Mouse (Mus musculus): ENCODE results near the gene Gm20695. TPM values are rescaled to one million over a fixed set of nuclear protein-coding genes. Genes with fewer than 3 reads are reported as not detected.

Gm20695 gene
- polyA plus RNA-seq, 1 experiment from 2014 or later = 1.7 TPM

GRCm38 (mm10) chr16:3909118-3909517 is 24.7 kb downstream of the Gm20695 start:
- peaks cover 37% of the 10 kb centered on the region for H3K36me3 ChIP-seq (ENCODE audit: control insufficient read depth, insufficient read depth, low read length)
- peak overlapping the region; percentile 59 for H3K4me3 ChIP-seq (ENCODE audit: low read depth, low read length)
- H3K9ac ChIP-seq (ENCODE audit: low read length) = peak overlapping the region; percentile 65
- no peaks in the 10 kb centered on the region for H3K9me3 ChIP-seq (ENCODE audit: control insufficient read depth, low read length)
- H3K4me2 ChIP-seq (ENCODE audit: low read length) = peak overlapping the region; percentile 62
- 6% methylated on average over 20 of the region's 20 CpGs for WGBS
- ATAC-seq (replicated peaks; ENCODE audit: low FRiP score, low TSS enrichment, low read depth) = no peak; the same call in 1 of the 2 replicates
- no peaks in the 10 kb centered on the region for H3K27me3 ChIP-seq (replicated peaks; ENCODE audit: control insufficient read depth, insufficient read depth, low read length)
- no peak overlapping the region for H3K27ac ChIP-seq (ENCODE audit: low read depth)
- H3K4me1 ChIP-seq (replicated peaks; ENCODE audit: control insufficient read depth, insufficient read depth, low read length) = 0 out of 2 replicates have a peak, but pooled peaks cover 5% of the 10 kb centered on the region
- no peak for DNase-seq (ENCODE audit: low spot score)

- H3K9me3 ChIP-seq (ENCODE audit: control insufficient read depth, low read length) = no peaks in the 10 kb centered on the region
- 95% methylated on average over 2 of the region's 2 CpGs for WGBS
- H3K4me1 ChIP-seq (replicated peaks; ENCODE audit: control insufficient read depth, insufficient read depth, low read length) = no peaks in the 10 kb centered on the region
- H3K27me3 ChIP-seq (replicated peaks; ENCODE audit: control insufficient read depth, insufficient read depth, low read length) = no peaks in the 10 kb centered on the region
- peaks cover 63% of the 10 kb centered on the region for H3K36me3 ChIP-seq (ENCODE audit: control insufficient read depth, insufficient read depth, low read length)
- DNase-seq (ENCODE audit: low spot score) = no peak
- no peak overlapping the region for H3K4me3 ChIP-seq (ENCODE audit: low read depth, low read length)
- no peak overlapping the region for H3K4me2 ChIP-seq (ENCODE audit: low read length)
- no peak for ATAC-seq (replicated peaks; ENCODE audit: low FRiP score, low TSS enrichment, low read depth)
- no peak overlapping the region for H3K27ac ChIP-seq (ENCODE audit: low read depth)
- H3K9ac ChIP-seq (ENCODE audit: low read length) = no peak overlapping the region
These were observed 36.3 kb downstream of the Gm20695 start for GRCm38 (mm10) chr16:3920756-3921155.

- Histone ChIP-seq H3K27me3 (replicated peaks; ENCODE audit: control insufficient read depth, insufficient read depth, low read length) (no peaks in the 10 kb centered on the region), H3K36me3 (ENCODE audit: control insufficient read depth, insufficient read depth, low read length) (peaks cover 66% of the 10 kb centered on the region), H3K4me2 (ENCODE audit: low read length) (no peak overlapping the region), H3K27ac (ENCODE audit: low read depth) (no peak overlapping the region), H3K9ac (ENCODE audit: low read length) (no peak overlapping the region), H3K9me3 (ENCODE audit: control insufficient read depth, low read length) (no peaks in the 10 kb centered on the region), H3K4me1 (replicated peaks; ENCODE audit: control insufficient read depth, insufficient read depth, low read length) (no peaks in the 10 kb centered on the region), H3K4me3 (ENCODE audit: low read depth, low read length) (no peak overlapping the region)
- DNase-seq (ENCODE audit: low spot score) = no peak
- ATAC-seq (replicated peaks; ENCODE audit: low FRiP score, low TSS enrichment, low read depth) = no peak
- 92% methylated on average over 3 of the region's 3 CpGs for WGBS
These were observed 39.1 kb downstream of the Gm20695 start for GRCm38 (mm10) chr16:3923515-3923914.

- Histone ChIP-seq H3K4me3 (ENCODE audit: low read depth, low read length) (no peak overlapping the region), H3K9me3 (ENCODE audit: control insufficient read depth, low read length) (no peaks in the 10 kb centered on the region), H3K36me3 (ENCODE audit: control insufficient read depth, insufficient read depth, low read length) (peaks cover 67% of the 10 kb centered on the region), H3K9ac (ENCODE audit: low read length) (no peak overlapping the region), H3K27me3 (replicated peaks; ENCODE audit: control insufficient read depth, insufficient read depth, low read length) (no peaks in the 10 kb centered on the region), H3K4me1 (replicated peaks; ENCODE audit: control insufficient read depth, insufficient read depth, low read length) (no peaks in the 10 kb centered on the region), H3K27ac (ENCODE audit: low read depth) (no peak overlapping the region), H3K4me2 (ENCODE audit: low read length) (no peak overlapping the region)
- no peak for DNase-seq (ENCODE audit: low spot score)
- 92% methylated on average over 4 of the region's 4 CpGs for WGBS
- ATAC-seq (replicated peaks; ENCODE audit: low FRiP score, low TSS enrichment, low read depth) = no peak
These were observed 39.5 kb downstream of the Gm20695 start for GRCm38 (mm10) chr16:3923966-3924365.

GRCm38 (mm10) chr16:3928582-3928981 is 44.1 kb downstream of the Gm20695 start:
- Histone ChIP-seq H3K9ac (ENCODE audit: low read length) (no peak overlapping the region), H3K27me3 (replicated peaks; ENCODE audit: control insufficient read depth, insufficient read depth, low read length) (no peaks in the 10 kb centered on the region), H3K4me1 (replicated peaks; ENCODE audit: control insufficient read depth, insufficient read depth, low read length) (no peaks in the 10 kb centered on the region), H3K9me3 (ENCODE audit: control insufficient read depth, low read length) (no peaks in the 10 kb centered on the region), H3K36me3 (ENCODE audit: control insufficient read depth, insufficient read depth, low read length) (peaks cover 58% of the 10 kb centered on the region), H3K4me3 (ENCODE audit: low read depth, low read length) (no peak overlapping the region), H3K27ac (ENCODE audit: low read depth) (no peak overlapping the region), H3K4me2 (ENCODE audit: low read length) (no peak overlapping the region)
- 26% methylated on average over 1 of the region's 1 CpGs for WGBS
- no peak for ATAC-seq (replicated peaks; ENCODE audit: low FRiP score, low TSS enrichment, low read depth)
- no peak for DNase-seq (ENCODE audit: low spot score)

- DNase-seq (ENCODE audit: low spot score) (no peak), ATAC-seq (replicated peaks; ENCODE audit: low FRiP score, low TSS enrichment, low read depth) (no peak)
- Histone ChIP-seq H3K27ac (ENCODE audit: low read depth) (no peak overlapping the region), H3K4me1 (replicated peaks; ENCODE audit: control insufficient read depth, insufficient read depth, low read length) (no peaks in the 10 kb centered on the region), H3K36me3 (ENCODE audit: control insufficient read depth, insufficient read depth, low read length) (peaks cover 58% of the 10 kb centered on the region), H3K27me3 (replicated peaks; ENCODE audit: control insufficient read depth, insufficient read depth, low read length) (no peaks in the 10 kb centered on the region), H3K9ac (ENCODE audit: low read length) (no peak overlapping the region), H3K4me3 (ENCODE audit: low read depth, low read length) (no peak overlapping the region), H3K4me2 (ENCODE audit: low read length) (no peak overlapping the region), H3K9me3 (ENCODE audit: control insufficient read depth, low read length) (no peaks in the 10 kb centered on the region)
- WGBS = 82% methylated on average over 7 of the region's 7 CpGs
These were observed 44.7 kb downstream of the Gm20695 start for GRCm38 (mm10) chr16:3929151-3929550.

- 91% methylated on average over 6 of the region's 6 CpGs for WGBS
- no peaks in the 10 kb centered on the region for H3K4me1 ChIP-seq (replicated peaks; ENCODE audit: control insufficient read depth, insufficient read depth, low read length)
- DNase-seq (ENCODE audit: low spot score) (no peak), ATAC-seq (replicated peaks; ENCODE audit: low FRiP score, low TSS enrichment, low read depth) (no peak)
- H3K4me2 ChIP-seq (ENCODE audit: low read length) = no peak overlapping the region
- H3K27me3 ChIP-seq (replicated peaks; ENCODE audit: control insufficient read depth, insufficient read depth, low read length) = no peaks in the 10 kb centered on the region
- no peak overlapping the region for H3K27ac ChIP-seq (ENCODE audit: low read depth)
- H3K9ac ChIP-seq (ENCODE audit: low read length) = no peak overlapping the region
- no peaks in the 10 kb centered on the region for H3K9me3 ChIP-seq (ENCODE audit: control insufficient read depth, low read length)
- no peak overlapping the region for H3K4me3 ChIP-seq (ENCODE audit: low read depth, low read length)
- H3K36me3 ChIP-seq (ENCODE audit: control insufficient read depth, insufficient read depth, low read length) = peaks cover 63% of the 10 kb centered on the region
These were observed 49.1 kb downstream of the Gm20695 start for GRCm38 (mm10) chr16:3933536-3933935.

- Histone ChIP-seq H3K4me1 (replicated peaks; ENCODE audit: control insufficient read depth, insufficient read depth, low read length) (no peaks in the 10 kb centered on the region), H3K27ac (ENCODE audit: low read depth) (no peak overlapping the region), H3K4me3 (ENCODE audit: low read depth, low read length) (no peak overlapping the region), H3K9me3 (ENCODE audit: control insufficient read depth, low read length) (no peaks in the 10 kb centered on the region), H3K36me3 (ENCODE audit: control insufficient read depth, insufficient read depth, low read length) (peaks cover 66% of the 10 kb centered on the region), H3K4me2 (ENCODE audit: low read length) (no peak overlapping the region), H3K27me3 (replicated peaks; ENCODE audit: control insufficient read depth, insufficient read depth, low read length) (no peaks in the 10 kb centered on the region), H3K9ac (ENCODE audit: low read length) (no peak overlapping the region)
- no peak for DNase-seq (ENCODE audit: low spot score)
- no peak for ATAC-seq (replicated peaks; ENCODE audit: low FRiP score, low TSS enrichment, low read depth)
- 93% methylated on average over 1 of the region's 1 CpGs for WGBS
These were observed 49.6 kb downstream of the Gm20695 start for GRCm38 (mm10) chr16:3934091-3934490.

GRCm38 (mm10) chr16:3934701-3935100 is 50.3 kb downstream of the Gm20695 start:
- no peak for ATAC-seq (replicated peaks; ENCODE audit: low FRiP score, low TSS enrichment, low read depth)
- no peak overlapping the region for H3K27ac ChIP-seq (ENCODE audit: low read depth)
- no peaks in the 10 kb centered on the region for H3K4me1 ChIP-seq (replicated peaks; ENCODE audit: control insufficient read depth, insufficient read depth, low read length)
- DNase-seq (ENCODE audit: low spot score) = no peak
- no peak overlapping the region for H3K4me3 ChIP-seq (ENCODE audit: low read depth, low read length)
- peaks cover 65% of the 10 kb centered on the region for H3K36me3 ChIP-seq (ENCODE audit: control insufficient read depth, insufficient read depth, low read length)
- no peak overlapping the region for H3K9ac ChIP-seq (ENCODE audit: low read length)
- WGBS = 92% methylated on average over 4 of the region's 4 CpGs
- H3K4me2 ChIP-seq (ENCODE audit: low read length) = no peak overlapping the region
- no peaks in the 10 kb centered on the region for H3K9me3 ChIP-seq (ENCODE audit: control insufficient read depth, low read length)
- H3K27me3 ChIP-seq (replicated peaks; ENCODE audit: control insufficient read depth, insufficient read depth, low read length) = no peaks in the 10 kb centered on the region

Data from intestine, embryonic 14.5 days (tissue).